Mouse (Mus musculus): ENCODE measurements at regions not wholly inside any gene's neighbourhood (a gene's known extent, or its start where the extent isn't known, plus 50 kb on each side); places are given as distances from the start of the nearest gene placed in this dataset.
A peak's percentile ranks its signal among the peaks of the same experiment; 100 is the strongest.

- Histone ChIP-seq H3K9me3 (ENCODE audit: low read length) (no peaks in the 10 kb centered on the region), H3K4me3 (ENCODE audit: low read depth, low read length) (no peak overlapping the region), H3K4me1 (ENCODE audit: insufficient read depth, low read depth, low read length) (0 out of 2 replicates have a peak, but pooled peaks cover 3% of the 10 kb centered on the region), H3K36me3 (ENCODE audit: insufficient read depth, low read length) (no peaks in the 10 kb centered on the region), H3K27me3 (replicated peaks; ENCODE audit: insufficient read depth, low read length) (no peaks in the 10 kb centered on the region), H3K9ac (replicated peaks; ENCODE audit: low read depth) (no peak overlapping the region), H3K27ac (ENCODE audit: low read length) (no peak overlapping the region), H3K4me2 (replicated peaks; ENCODE audit: low read depth, low read length) (no peak overlapping the region)
- TF ChIP-seq CTCF (IDR thresholded peaks at IDR 0.05) (no peak), EP300 (IDR thresholded peaks at IDR 0.05) (no peak)
- DNase-seq (ENCODE audit: low spot score) (no peak), ATAC-seq (0 out of 2 replicates have a peak, but pooled peaks have one; percentile 17)
- 6% methylated on average over 6 of the region's 6 CpGs for WGBS
These were observed 270.1 kb upstream of the Tbx3 start for GRCm38 (mm10) chr5:119400223-119400935.

GRCm38 (mm10) chr5:119401915-119402314 is 268.6 kb upstream of the Tbx3 start:
- TF ChIP-seq EP300 (IDR thresholded peaks at IDR 0.05) (no peak), CTCF (IDR thresholded peaks at IDR 0.05) (no peak)
- H3K9ac ChIP-seq (replicated peaks; ENCODE audit: low read depth): no peak overlapping the region
- no peak overlapping the region for H3K4me3 ChIP-seq (ENCODE audit: low read depth, low read length)
- H3K4me2 ChIP-seq (replicated peaks; ENCODE audit: low read depth, low read length): no peak overlapping the region
- 59% methylated on average over 8 of the region's 8 CpGs for WGBS
- H3K27me3 ChIP-seq (replicated peaks; ENCODE audit: insufficient read depth, low read length): no peaks in the 10 kb centered on the region
- 0 out of 2 replicates have a peak, but pooled peaks cover 3% of the 10 kb centered on the region for H3K4me1 ChIP-seq (ENCODE audit: insufficient read depth, low read depth, low read length)
- no peaks in the 10 kb centered on the region for H3K9me3 ChIP-seq (ENCODE audit: low read length)
- H3K36me3 ChIP-seq (ENCODE audit: insufficient read depth, low read length): no peaks in the 10 kb centered on the region
- DNase-seq (ENCODE audit: low spot score) (no peak), ATAC-seq (no peak)
- H3K27ac ChIP-seq (ENCODE audit: low read length): no peak overlapping the region

- Histone ChIP-seq H3K27me3 (replicated peaks; ENCODE audit: insufficient read depth, low read length) (no peaks in the 10 kb centered on the region), H3K9ac (replicated peaks; ENCODE audit: low read depth) (no peak overlapping the region), H3K27ac (ENCODE audit: low read length) (no peak overlapping the region), H3K4me2 (replicated peaks; ENCODE audit: low read depth, low read length) (no peak overlapping the region), H3K4me1 (ENCODE audit: insufficient read depth, low read depth, low read length) (0 out of 2 replicates have a peak, but pooled peaks cover 3% of the 10 kb centered on the region), H3K4me3 (ENCODE audit: low read depth, low read length) (no peak overlapping the region), H3K9me3 (ENCODE audit: low read length) (no peaks in the 10 kb centered on the region), H3K36me3 (ENCODE audit: insufficient read depth, low read length) (no peaks in the 10 kb centered on the region)
- TF ChIP-seq CTCF (IDR thresholded peaks at IDR 0.05): no peak
- no peak for TF ChIP-seq EP300 (IDR thresholded peaks at IDR 0.05)
- ATAC-seq: peak; percentile 33; the same call in 1 of the 2 replicates
- DNase-seq (ENCODE audit: low spot score): no peak
- WGBS: 60% methylated on average over 17 of the region's 17 CpGs
These were observed 267.8 kb upstream of the Tbx3 start for GRCm38 (mm10) chr5:119402651-119403050.

DNA sequence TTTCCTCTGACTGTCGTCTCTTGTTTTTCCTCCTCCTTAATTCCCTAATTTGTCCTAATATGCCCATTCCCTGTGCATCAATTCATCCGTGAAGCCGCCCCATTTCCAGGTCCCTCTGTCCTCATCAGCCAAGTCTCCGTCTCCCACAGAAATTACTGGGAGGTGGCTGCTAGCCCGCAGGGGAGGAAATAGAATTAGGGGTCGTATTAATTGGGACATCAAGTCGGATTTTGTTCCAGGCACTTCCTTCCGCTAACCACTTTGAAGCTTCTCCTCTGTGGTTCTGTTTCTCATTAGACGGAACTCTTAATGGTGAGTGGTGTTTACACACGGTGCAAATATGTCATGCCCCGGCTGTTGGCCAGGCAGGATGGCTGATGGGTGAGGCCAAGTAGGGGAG is 259.5 kb upstream of the Tbx3 start:
- Histone ChIP-seq H3K9me3 (ENCODE audit: low read length) (no peaks in the 10 kb centered on the region; the same call in 1 of the 2 replicates), H3K4me2 (replicated peaks; ENCODE audit: low read depth, low read length) (no peak overlapping the region), H3K4me3 (ENCODE audit: low read depth, low read length) (no peak overlapping the region), H3K27ac (ENCODE audit: low read length) (no peak overlapping the region), H3K27me3 (replicated peaks; ENCODE audit: insufficient read depth, low read length) (no peaks in the 10 kb centered on the region), H3K9ac (replicated peaks; ENCODE audit: low read depth) (no peak overlapping the region), H3K36me3 (ENCODE audit: insufficient read depth, low read length) (no peaks in the 10 kb centered on the region), H3K4me1 (ENCODE audit: insufficient read depth, low read depth, low read length) (no peaks in the 10 kb centered on the region)
- no peak for DNase-seq (ENCODE audit: low spot score)
- ATAC-seq: no peak
- TF ChIP-seq CTCF (IDR thresholded peaks at IDR 0.05) (no peak), EP300 (IDR thresholded peaks at IDR 0.05) (no peak)
- 50% methylated on average over 11 of the region's 11 CpGs for WGBS

DNA sequence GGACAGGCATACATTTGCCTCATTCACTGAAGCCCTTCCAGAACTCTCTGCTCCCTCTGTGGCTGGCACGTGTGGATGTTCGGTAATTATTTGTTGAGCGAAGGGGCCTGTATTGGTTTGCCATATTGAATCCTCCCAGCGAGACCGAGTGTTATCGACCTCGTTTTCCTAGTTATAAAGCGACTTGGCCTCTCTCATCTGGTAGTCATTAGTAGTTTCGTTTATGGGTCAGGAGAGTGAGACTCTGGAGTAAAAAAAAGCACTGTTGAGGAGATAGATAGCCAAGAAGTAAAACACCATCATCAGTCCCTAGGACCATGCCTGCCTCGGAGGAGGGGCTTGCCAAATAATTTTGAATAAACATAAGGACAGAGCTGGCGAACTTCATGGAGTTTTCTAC is 254.6 kb upstream of the Tbx3 start:
- H3K4me2 ChIP-seq (replicated peaks; ENCODE audit: low read depth, low read length): no peak overlapping the region
- ATAC-seq: no peak
- 83% methylated on average over 11 of the region's 11 CpGs for WGBS

GRCm38 (mm10) chr5:119418486-119418885 is 252.0 kb upstream of the Tbx3 start:
- DNase-seq (ENCODE audit: low spot score) (no peak), ATAC-seq (no peak)
- Histone ChIP-seq H3K36me3 (ENCODE audit: insufficient read depth, low read length) (no peaks in the 10 kb centered on the region), H3K9ac (replicated peaks; ENCODE audit: low read depth) (no peak overlapping the region), H3K4me2 (replicated peaks; ENCODE audit: low read depth, low read length) (no peak overlapping the region), H3K4me1 (ENCODE audit: insufficient read depth, low read depth, low read length) (no peaks in the 10 kb centered on the region), H3K27ac (ENCODE audit: low read length) (no peak overlapping the region), H3K4me3 (ENCODE audit: low read depth, low read length) (no peak overlapping the region), H3K9me3 (ENCODE audit: low read length) (no peaks in the 10 kb centered on the region; the same call in 1 of the 2 replicates), H3K27me3 (replicated peaks; ENCODE audit: insufficient read depth, low read length) (no peaks in the 10 kb centered on the region)
- WGBS: 41% methylated on average over 5 of the region's 5 CpGs
- TF ChIP-seq EP300 (IDR thresholded peaks at IDR 0.05) (no peak), CTCF (IDR thresholded peaks at IDR 0.05) (no peak)

More for the DNA sequence above, 254.6 kb upstream of the Tbx3 start:
- Histone ChIP-seq H3K9me3 (ENCODE audit: low read length) (no peaks in the 10 kb centered on the region; the same call in 1 of the 2 replicates), H3K4me3 (ENCODE audit: low read depth, low read length) (no peak overlapping the region), H3K27ac (ENCODE audit: low read length) (no peak overlapping the region), H3K27me3 (replicated peaks; ENCODE audit: insufficient read depth, low read length) (no peaks in the 10 kb centered on the region), H3K9ac (replicated peaks; ENCODE audit: low read depth) (no peak overlapping the region), H3K4me1 (ENCODE audit: insufficient read depth, low read depth, low read length) (no peaks in the 10 kb centered on the region), H3K36me3 (ENCODE audit: insufficient read depth, low read length) (no peaks in the 10 kb centered on the region)
- TF ChIP-seq CTCF (IDR thresholded peaks at IDR 0.05) (no peak), EP300 (IDR thresholded peaks at IDR 0.05) (no peak)
- DNase-seq (ENCODE audit: low spot score): no peak

Measured in lung, postnatal 0 days (tissue).